Mouse (Mus musculus) heart, postnatal 0 days (tissue): ENCODE measurements at regions not wholly inside any gene's neighbourhood (a gene's known extent, or its start where the extent isn't known, plus 50 kb on each side); places are given as distances from the start of the nearest gene placed in this dataset.

ENCODE experiments used
- ATAC-seq: fragments of 200-750 bp; cut with Nextera tagmentation; 2 replicates; pipeline ENCODE4 v1.8.0; 2017; ENCODE audit warnings: low read depth, moderate number of reproducible peaks, moderate library complexity; ENCODE audit not compliant: insufficient read depth
- DNase-seq: peaks from one replicate; pipeline ENCODE4 v3.0.0-alpha.2; 2016; ENCODE audit warnings: low spot score
- H3K27ac ChIP-seq: fragments of 300-500 bp; sonication (generic); 2 replicates; pipeline ENCODE4 v1.5.1; 2014; ENCODE audit warnings: low read depth, mild to moderate bottlenecking
- H3K27me3 ChIP-seq: fragments of 300-500 bp; sonication (generic); 2 replicates; pipeline ENCODE4 v1.6.1; 2014; ENCODE audit warnings: low read length, mixed read lengths; ENCODE audit not compliant: control insufficient read depth, insufficient read depth
- H3K36me3 ChIP-seq: fragments of 300-500 bp; sonication (generic); replicated peaks from 2 replicates; pipeline ENCODE4 v1.6.1; 2014; ENCODE audit warnings: low read length, mixed read lengths; ENCODE audit not compliant: control insufficient read depth, insufficient read depth
- H3K4me1 ChIP-seq: fragments of 300-500 bp; sonication (generic); 2 replicates; pipeline ENCODE4 v1.6.1; 2014; ENCODE audit warnings: antibody characterized with exemption; ENCODE audit not compliant: control insufficient read depth, insufficient read depth
- H3K4me2 ChIP-seq: fragments of 300-500 bp; sonication (generic); 2 replicates; pipeline ENCODE4 v1.6.1; 2014; ENCODE audit warnings: low read depth, mild to moderate bottlenecking, low read length, moderate library complexity
- H3K4me3 ChIP-seq: fragments of 300-500 bp; sonication (generic); 2 replicates; pipeline ENCODE4 v1.5.1; 2014; ENCODE audit warnings: low read depth, low read length
- H3K9ac ChIP-seq: fragments of 300-500 bp; sonication (generic); replicated peaks from 2 replicates; pipeline ENCODE4 v1.6.1; 2014; ENCODE audit warnings: low read depth, low read length, mixed read lengths
- H3K9me3 ChIP-seq: fragments of 300-500 bp; sonication (generic); replicated peaks from 2 replicates; pipeline ENCODE4 v1.6.1; 2016; ENCODE audit warnings: low read length; ENCODE audit not compliant: control insufficient read depth
- CTCF ChIP-seq: IDR thresholded peaks from 2 replicates; pipeline ENCODE4 v1.5.1; 2016; ENCODE audit warnings: antibody characterized with exemption, control low read depth, low read depth
- EP300 ChIP-seq: IDR thresholded peaks from 2 replicates; pipeline ENCODE4 v1.6.1; 2016; ENCODE audit warnings: antibody characterized with exemption, low read depth
- WGBS: fragments of 180-500 bp; shearing (Covaris S2); extraction: QIAGEN DNeasy Blood & Tissue Kit; methylation state at CpG from one replicate; pipeline ENCODE4 v1.1.7; 2014; 5-methylcytosine and 5-hydroxymethylcytosine counted together

DNA sequence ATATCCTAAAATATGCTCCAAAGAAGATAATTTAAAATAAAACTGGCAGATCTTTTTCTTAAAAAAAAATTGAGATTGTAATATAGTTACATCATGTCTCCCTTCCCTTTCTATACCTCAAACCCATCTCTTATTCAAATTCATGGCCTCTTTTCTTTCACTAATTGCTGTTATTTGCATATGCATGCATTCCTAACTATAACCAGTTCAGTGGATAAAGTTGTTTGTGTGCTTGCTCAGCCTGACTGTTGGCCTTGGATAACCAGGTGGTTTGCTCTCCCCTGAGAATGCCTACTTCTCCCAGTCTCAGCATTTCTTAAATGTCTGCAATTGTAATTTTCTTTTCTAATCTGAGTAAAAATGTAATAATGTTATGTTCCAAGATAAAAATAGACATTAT lies 2154.8 kb downstream of the 4930444P10Rik start:
- Histone ChIP-seq H3K36me3 (no peaks in the 10 kb centered on the region), H3K27ac (no peak overlapping the region), H3K4me3 (no peak overlapping the region), H3K27me3 (no peaks in the 10 kb centered on the region), H3K4me1 (no peaks in the 10 kb centered on the region), H3K9me3 (0 out of 2 replicates have a peak, but pooled peaks cover 3% of the 10 kb centered on the region), H3K4me2 (no peak overlapping the region), H3K9ac (no peak overlapping the region)
- ATAC-seq, result no peak
- DNase-seq, result no peak
- no peak for TF ChIP-seq EP300

DNA sequence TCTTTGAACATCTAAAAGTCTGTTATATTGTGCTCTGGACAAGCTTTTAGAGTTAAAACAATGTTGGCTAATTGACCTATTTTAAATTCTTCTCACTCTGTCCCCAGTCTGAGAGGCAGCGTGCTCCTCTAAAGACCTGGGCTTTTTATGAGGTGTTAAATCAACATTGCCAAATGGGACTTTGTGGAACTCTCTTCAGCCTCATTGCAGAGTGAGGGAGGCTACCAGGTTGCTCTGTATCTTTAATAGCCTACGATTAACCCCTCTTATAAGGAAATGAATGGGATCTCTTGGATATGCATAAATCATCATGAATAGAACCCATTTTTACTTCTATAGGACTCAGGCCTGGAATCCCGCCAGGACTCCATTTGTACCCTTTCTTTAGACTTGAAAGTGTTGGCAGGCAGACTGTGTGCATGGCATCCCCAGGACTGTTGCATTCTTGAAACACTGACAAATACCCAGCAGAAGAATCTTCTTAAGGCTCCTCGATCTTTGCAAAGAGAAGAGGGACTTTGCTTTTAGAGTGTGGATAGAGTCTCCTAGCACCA lies 2157.1 kb downstream of the 4930444P10Rik start:
- no peaks in the 10 kb centered on the region for H3K36me3 ChIP-seq
- no peaks in the 10 kb centered on the region for H3K4me1 ChIP-seq
- H3K9ac ChIP-seq, result no peak overlapping the region
- no peak overlapping the region for H3K4me3 ChIP-seq
- 0 out of 2 replicates have a peak, but pooled peaks cover 3% of the 10 kb centered on the region for H3K9me3 ChIP-seq
- DNase-seq (no peak), ATAC-seq (no peak)
- H3K4me2 ChIP-seq, result no peak overlapping the region
- 54% methylated on average over 4 of the region's 4 CpGs for WGBS
- TF ChIP-seq CTCF (no peak), EP300 (no peak)
- H3K27ac ChIP-seq, result no peak overlapping the region
- no peaks in the 10 kb centered on the region for H3K27me3 ChIP-seq

DNA sequence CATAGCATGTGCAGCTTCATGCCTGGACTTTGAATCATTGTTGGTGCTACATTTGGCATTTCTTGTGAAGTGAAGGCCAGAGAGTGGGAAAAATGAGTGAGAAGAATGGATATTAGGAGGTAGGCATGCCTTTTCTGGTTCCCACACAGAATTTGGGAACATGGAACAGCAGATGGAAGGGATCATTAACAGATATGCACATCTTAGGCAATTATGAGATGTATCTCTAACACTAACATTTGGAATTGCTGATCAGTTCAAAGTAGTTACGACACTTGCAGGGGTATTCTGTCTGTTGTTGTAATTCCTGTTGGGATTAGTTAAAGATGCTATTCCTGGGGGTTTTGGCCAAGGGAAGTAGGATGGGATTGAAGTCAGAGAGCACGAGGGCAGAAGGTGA lies 2164.4 kb downstream of the 4930444P10Rik start:
- no peaks in the 10 kb centered on the region for H3K36me3 ChIP-seq
- H3K27me3 ChIP-seq, result no peaks in the 10 kb centered on the region
- no peak overlapping the region for H3K4me2 ChIP-seq
- no peaks in the 10 kb centered on the region for H3K4me1 ChIP-seq
- H3K27ac ChIP-seq, result no peak overlapping the region
- H3K4me3 ChIP-seq, result no peak overlapping the region
- no peaks in the 10 kb centered on the region for H3K9me3 ChIP-seq
- DNase-seq (no peak), ATAC-seq (no peak)
- H3K9ac ChIP-seq, result no peak overlapping the region
- WGBS, result 79% methylated on average over 2 of the region's 2 CpGs
- TF ChIP-seq CTCF (no peak), EP300 (no peak)

DNA sequence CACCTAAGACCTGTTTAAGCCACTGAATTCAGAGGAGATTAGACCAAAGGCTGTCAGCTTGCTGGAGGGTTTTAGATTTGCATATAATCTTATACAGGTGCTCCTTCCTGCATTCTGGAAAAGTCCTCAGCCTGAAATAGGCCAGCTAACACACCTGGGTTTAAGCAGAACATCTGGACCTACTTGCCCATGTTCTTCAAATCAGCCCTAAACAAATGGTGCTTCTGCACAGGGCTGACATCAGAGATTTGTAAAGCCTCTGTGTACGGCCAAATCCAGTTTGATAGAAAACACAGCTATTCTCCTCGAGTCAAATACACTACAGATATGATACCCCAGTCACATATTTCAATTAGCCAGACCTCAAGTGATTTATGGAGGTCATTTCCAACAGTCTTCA lies 2165.2 kb downstream of the 4930444P10Rik start:
- ATAC-seq (no peak), DNase-seq (no peak)
- WGBS, result 44% methylated on average over 2 of the region's 2 CpGs
- Histone ChIP-seq H3K9ac (no peak overlapping the region), H3K4me3 (no peak overlapping the region), H3K27ac (no peak overlapping the region), H3K4me1 (no peaks in the 10 kb centered on the region), H3K27me3 (no peaks in the 10 kb centered on the region), H3K4me2 (no peak overlapping the region), H3K36me3 (no peaks in the 10 kb centered on the region), H3K9me3 (no peaks in the 10 kb centered on the region)
- no peak for TF ChIP-seq EP300
- no peak for TF ChIP-seq CTCF

DNA sequence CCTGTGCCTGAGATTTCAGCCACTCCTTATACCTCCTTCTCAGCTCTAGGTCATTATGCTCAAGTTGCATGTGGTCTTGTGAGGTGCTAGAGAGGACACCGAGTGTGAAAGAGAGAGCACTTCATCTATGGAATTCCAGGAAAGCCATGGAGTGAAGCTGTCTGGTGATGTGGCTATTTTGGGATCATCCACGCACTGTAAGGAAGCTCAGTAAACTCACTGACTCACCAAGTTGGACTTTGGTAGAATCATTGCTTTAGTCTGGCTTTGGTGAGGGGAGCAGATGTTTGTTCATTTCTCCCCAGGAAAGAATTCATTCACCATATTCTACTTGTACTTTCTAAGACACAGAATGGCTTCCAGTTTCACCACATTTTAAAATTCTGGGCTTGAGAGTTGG lies 2167.1 kb downstream of the 4930444P10Rik start:
- Histone ChIP-seq H3K9ac (no peak overlapping the region), H3K9me3 (0 out of 2 replicates have a peak, but pooled peaks cover 6% of the 10 kb centered on the region), H3K4me1 (no peaks in the 10 kb centered on the region), H3K27ac (no peak overlapping the region), H3K27me3 (no peaks in the 10 kb centered on the region), H3K36me3 (no peaks in the 10 kb centered on the region), H3K4me2 (no peak overlapping the region), H3K4me3 (no peak overlapping the region)
- 28% methylated on average over 2 of the region's 2 CpGs for WGBS
- DNase-seq (no peak), ATAC-seq (no peak; the same call in 1 of the 2 replicates)
- no peak for TF ChIP-seq EP300
- TF ChIP-seq CTCF, result no peak

DNA sequence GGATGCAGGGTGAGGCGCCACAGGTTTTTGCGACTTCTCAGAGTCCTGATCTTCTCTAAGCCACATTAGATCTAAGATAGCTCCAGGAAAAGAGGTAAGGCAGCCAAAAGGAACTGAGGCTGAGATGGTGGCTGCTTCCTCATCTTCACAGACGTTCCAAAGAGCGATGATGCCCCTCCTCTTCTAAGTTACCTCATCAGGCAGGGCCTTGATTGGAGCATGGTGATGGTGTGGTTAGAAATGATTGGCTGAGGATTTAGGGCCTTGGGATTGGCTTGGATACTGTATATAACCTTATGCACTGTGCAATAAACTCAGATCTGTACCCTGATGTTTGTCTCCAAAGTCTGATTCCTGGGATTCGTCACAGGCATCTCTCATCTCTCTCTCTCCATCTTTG lies 2177.9 kb downstream of the 4930444P10Rik start:
- Histone ChIP-seq H3K4me1 (no peaks in the 10 kb centered on the region), H3K4me2 (no peak overlapping the region), H3K36me3 (no peaks in the 10 kb centered on the region), H3K4me3 (no peak overlapping the region), H3K9ac (no peak overlapping the region), H3K27ac (no peak overlapping the region), H3K9me3 (no peaks in the 10 kb centered on the region), H3K27me3 (no peaks in the 10 kb centered on the region)
- 77% methylated on average over 5 of the region's 5 CpGs for WGBS
- ATAC-seq (no peak), DNase-seq (no peak)
- no peak for TF ChIP-seq CTCF
- no peak for TF ChIP-seq EP300
